Mouse (Mus musculus) G1E (cell line): ENCODE measurements at regions not wholly inside any gene's neighbourhood (a gene's known extent, or its start where the extent isn't known, plus 50 kb on each side); places are given as distances from the start of the nearest gene placed in this dataset.

ENCODE experiments used
- ATAC-seq: 2 replicates; pipeline ENCODE4 v1.8.0; 2016; ENCODE audit warnings: mild to moderate bottlenecking; ENCODE audit not compliant: insufficient number of reproducible peaks, poor library complexity, low FRiP score, severe bottlenecking; ENCODE audit errors: extremely low read depth
- DNase-seq: peaks from one replicate; pipeline ENCODE4 v3.0.0; 2012; ENCODE audit warnings: low spot score
- H3K27me3 ChIP-seq: 2 replicates; pipeline ENCODE4 v1.6.1; 2012; ENCODE audit warnings: mild to moderate bottlenecking, low read length, inconsistent platforms; ENCODE audit not compliant: insufficient read depth
- H3K36me3 ChIP-seq: replicated peaks from 2 replicates; pipeline ENCODE3; 2012; ENCODE audit warnings: mild to moderate bottlenecking, inconsistent platforms
- H3K4me1 ChIP-seq: 2 replicates; pipeline ENCODE4 v1.6.1; 2012; ENCODE audit warnings: low read depth, low read length, inconsistent platforms, mixed read lengths; ENCODE audit not compliant: insufficient read depth
- H3K4me3 ChIP-seq: 2 replicates; pipeline ENCODE4 v1.5.1; 2012; ENCODE audit warnings: low read depth, mild to moderate bottlenecking, inconsistent platforms, low read length, moderate library complexity, mixed read lengths
- H3K9me3 ChIP-seq: replicated peaks from 2 replicates; pipeline ENCODE4 v1.6.1; 2012; ENCODE audit warnings: inconsistent platforms
- CTCF ChIP-seq: IDR thresholded peaks from 2 replicates; pipeline ENCODE4 v1.5.1; 2012; ENCODE audit warnings: low read depth, low read length, inconsistent platforms, mixed read lengths
- TAL1 ChIP-seq: conservative IDR thresholded peaks from 2 replicates; pipeline ENCODE4 v1.6.1; 2012; ENCODE audit warnings: low read depth, low read length, inconsistent platforms, mixed read lengths

DNA sequence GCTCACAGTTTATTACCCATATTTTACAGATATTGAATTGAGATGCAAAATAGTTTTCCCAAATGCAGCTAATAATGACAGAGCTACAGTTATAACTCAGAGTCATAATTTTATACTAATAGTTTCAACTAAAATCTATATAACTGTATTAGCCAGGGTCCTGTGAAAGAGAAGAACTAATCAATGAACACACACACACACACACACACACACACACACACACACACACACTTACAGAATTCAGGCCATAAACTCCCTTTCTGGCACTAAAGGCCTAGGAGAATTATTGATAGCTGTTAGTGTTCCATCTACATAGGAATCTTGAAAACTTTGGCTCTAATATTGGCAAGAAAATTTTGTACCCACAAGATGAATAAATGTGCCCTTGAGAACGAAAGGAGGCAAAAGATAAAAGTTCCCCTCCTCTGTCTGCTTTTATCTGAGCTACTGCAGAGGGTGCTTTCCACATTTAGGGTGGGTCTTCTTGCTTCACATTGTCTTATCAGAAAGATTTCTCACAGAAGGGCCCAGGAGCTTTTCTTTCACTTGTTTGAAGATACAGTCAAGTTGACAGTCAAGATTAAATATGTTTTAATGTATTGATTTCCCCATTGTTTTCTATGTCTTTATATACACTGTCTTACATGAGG lies 236.1 kb downstream of the Dmac1 start:
- DNase-seq (peak; percentile 11), ATAC-seq (peak; percentile 97)
- no peaks in the 10 kb centered on the region for H3K27me3 ChIP-seq
- TF ChIP-seq CTCF (no peak), TAL1 (peak; percentile 71)
- H3K36me3 ChIP-seq: no peaks in the 10 kb centered on the region
- peaks cover 6% of the 10 kb centered on the region; the same call in 1 of the 2 replicates for H3K4me1 ChIP-seq
- no peak overlapping the region for H3K4me3 ChIP-seq
- no peaks in the 10 kb centered on the region for H3K9me3 ChIP-seq
